Mouse (Mus musculus): ENCODE results near the gene Gramd1b. TPM values are rescaled to one million over a fixed set of nuclear protein-coding genes. Genes with fewer than 3 reads are reported as not detected.

Gene Gramd1b
- polyA plus RNA-seq, 1 experiment from 2014 or later, result 6.5 TPM

DNA sequence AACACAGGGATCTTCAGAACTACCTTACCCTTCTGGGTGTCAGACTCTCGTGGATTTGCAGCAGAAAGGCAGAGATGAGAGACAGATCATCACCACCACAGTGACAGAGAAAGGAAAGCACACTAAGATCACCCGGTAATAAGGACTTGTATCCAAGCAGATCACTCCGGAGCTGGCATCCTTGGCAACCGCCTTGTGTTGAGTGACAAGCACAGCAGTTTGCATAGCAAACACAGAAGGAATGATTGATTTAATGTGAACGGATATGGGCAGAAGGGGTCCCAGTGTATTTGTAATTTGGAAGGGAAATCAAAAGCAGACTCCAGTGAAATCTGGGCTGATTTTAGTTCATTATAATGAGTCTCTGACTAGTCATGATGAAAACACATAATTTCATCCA, 97.9 kb downstream of the Gramd1b start:
- ATAC-seq (ENCODE audit: insufficient number of reproducible peaks, insufficient read depth, low FRiP score, low read depth), result no peak
- H3K4me2 ChIP-seq (ENCODE audit: low read length), result no peak overlapping the region
- no peak overlapping the region for H3K9ac ChIP-seq (ENCODE audit: low read length)
- H3K27ac ChIP-seq (replicated peaks in 1 of 2; ENCODE audit: control insufficient read depth in 1 of 2, insufficient read depth in 1 of 2, low read depth in 2 of 2, low read length in 2 of 2), result no peak overlapping the region
- no peaks in the 10 kb centered on the region for H3K27me3 ChIP-seq (ENCODE audit: control insufficient read depth, insufficient read depth, low read length)
- H3K9me3 ChIP-seq (ENCODE audit: control insufficient read depth, low read length), result 0 out of 2 replicates have a peak, but pooled peaks cover 5% of the 10 kb centered on the region
- peaks cover 11 to 15% of the 10 kb centered on the region in 2 experiments for H3K4me1 ChIP-seq (ENCODE audit: control insufficient read depth in 2 of 2, insufficient read depth in 2 of 2, low read length in 2 of 2)
- H3K36me3 ChIP-seq (ENCODE audit: control insufficient read depth, insufficient read depth, low read length), result no peaks in the 10 kb centered on the region
- no peak overlapping the region for H3K4me3 ChIP-seq (ENCODE audit: control insufficient read depth in 1 of 2, insufficient read depth in 1 of 2, low read depth in 1 of 2, low read length in 2 of 2)
- 88% methylated on average over 5 of the region's 5 CpGs for WGBS

DNA sequence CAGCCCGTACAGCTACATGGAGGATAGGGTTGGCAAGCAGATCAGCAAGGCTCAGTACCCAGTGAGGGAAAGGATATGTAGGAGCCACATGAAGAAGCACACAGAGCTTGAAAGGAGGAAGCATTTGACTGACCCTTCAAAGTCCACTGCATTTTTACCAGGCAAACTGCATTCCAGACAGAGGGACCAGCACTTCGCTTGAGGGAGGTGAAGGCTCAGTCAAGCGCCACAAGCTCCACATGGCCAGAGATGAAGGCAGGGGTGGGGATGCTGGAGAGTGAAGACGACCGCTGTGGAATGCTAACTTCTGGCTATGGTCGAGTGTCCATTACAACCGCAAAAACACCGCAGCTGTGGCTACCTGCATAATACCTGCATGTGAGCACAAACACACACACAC, 100.2 kb downstream of the Gramd1b start:
- 0 out of 2 replicates have a peak, but pooled peaks cover 5% of the 10 kb centered on the region for H3K9me3 ChIP-seq (ENCODE audit: control insufficient read depth, low read length)
- no peaks in the 10 kb centered on the region for H3K27me3 ChIP-seq (ENCODE audit: control insufficient read depth, insufficient read depth, low read length)
- H3K27ac ChIP-seq (replicated peaks in 1 of 2; ENCODE audit: control insufficient read depth in 1 of 2, insufficient read depth in 1 of 2, low read depth in 2 of 2, low read length in 2 of 2), result no peak overlapping the region
- H3K9ac ChIP-seq (ENCODE audit: low read length), result no peak overlapping the region
- H3K4me1 ChIP-seq (ENCODE audit: control insufficient read depth in 2 of 2, insufficient read depth in 2 of 2, low read length in 2 of 2), result peaks cover 10 to 13% of the 10 kb centered on the region in 2 experiments
- H3K4me2 ChIP-seq (ENCODE audit: low read length), result no peak overlapping the region
- H3K4me3 ChIP-seq (ENCODE audit: control insufficient read depth in 1 of 2, insufficient read depth in 1 of 2, low read depth in 1 of 2, low read length in 2 of 2), result no peak overlapping the region
- WGBS, result 68% methylated on average over 8 of the region's 8 CpGs
- ATAC-seq (ENCODE audit: insufficient number of reproducible peaks, insufficient read depth, low FRiP score, low read depth), result no peak
- no peaks in the 10 kb centered on the region for H3K36me3 ChIP-seq (ENCODE audit: control insufficient read depth, insufficient read depth, low read length)

DNA sequence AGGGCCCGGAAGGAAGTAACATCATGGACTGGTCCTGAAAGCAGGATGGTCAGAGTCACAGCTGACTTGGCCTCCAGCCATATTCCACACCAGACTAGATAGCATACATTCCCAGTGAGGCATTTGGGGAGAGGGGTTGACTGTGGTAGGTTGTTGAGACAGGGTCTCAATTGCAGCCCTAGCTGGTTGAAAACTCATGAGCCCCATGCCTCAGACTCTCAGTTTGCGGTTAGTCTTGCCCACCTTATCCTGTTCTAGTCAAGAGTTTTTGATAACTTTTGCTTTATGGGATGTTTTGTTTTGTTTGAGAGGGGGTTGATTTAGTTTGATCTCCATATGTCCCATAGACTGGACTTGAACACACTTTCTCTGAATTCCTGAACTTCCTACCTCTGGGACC, 103.5 kb downstream of the Gramd1b start:
- Histone ChIP-seq H3K4me3 (ENCODE audit: control insufficient read depth in 1 of 2, insufficient read depth in 1 of 2, low read depth in 1 of 2, low read length in 2 of 2) (no peak overlapping the region), H3K27ac (replicated peaks in 1 of 2; ENCODE audit: control insufficient read depth in 1 of 2, insufficient read depth in 1 of 2, low read depth in 2 of 2, low read length in 2 of 2) (no peak overlapping the region), H3K27me3 (ENCODE audit: control insufficient read depth, insufficient read depth, low read length) (no peaks in the 10 kb centered on the region), H3K36me3 (ENCODE audit: control insufficient read depth, insufficient read depth, low read length) (no peaks in the 10 kb centered on the region), H3K9me3 (ENCODE audit: control insufficient read depth, low read length) (no peaks in the 10 kb centered on the region), H3K4me2 (ENCODE audit: low read length) (no peak overlapping the region), H3K9ac (ENCODE audit: low read length) (no peak overlapping the region), H3K4me1 (ENCODE audit: control insufficient read depth in 2 of 2, insufficient read depth in 2 of 2, low read length in 2 of 2) (peaks cover 14 to 18% of the 10 kb centered on the region in 2 experiments)
- no peak for ATAC-seq (ENCODE audit: insufficient number of reproducible peaks, insufficient read depth, low FRiP score, low read depth)
- 89% methylated on average over 2 of the region's 2 CpGs for WGBS

DNA sequence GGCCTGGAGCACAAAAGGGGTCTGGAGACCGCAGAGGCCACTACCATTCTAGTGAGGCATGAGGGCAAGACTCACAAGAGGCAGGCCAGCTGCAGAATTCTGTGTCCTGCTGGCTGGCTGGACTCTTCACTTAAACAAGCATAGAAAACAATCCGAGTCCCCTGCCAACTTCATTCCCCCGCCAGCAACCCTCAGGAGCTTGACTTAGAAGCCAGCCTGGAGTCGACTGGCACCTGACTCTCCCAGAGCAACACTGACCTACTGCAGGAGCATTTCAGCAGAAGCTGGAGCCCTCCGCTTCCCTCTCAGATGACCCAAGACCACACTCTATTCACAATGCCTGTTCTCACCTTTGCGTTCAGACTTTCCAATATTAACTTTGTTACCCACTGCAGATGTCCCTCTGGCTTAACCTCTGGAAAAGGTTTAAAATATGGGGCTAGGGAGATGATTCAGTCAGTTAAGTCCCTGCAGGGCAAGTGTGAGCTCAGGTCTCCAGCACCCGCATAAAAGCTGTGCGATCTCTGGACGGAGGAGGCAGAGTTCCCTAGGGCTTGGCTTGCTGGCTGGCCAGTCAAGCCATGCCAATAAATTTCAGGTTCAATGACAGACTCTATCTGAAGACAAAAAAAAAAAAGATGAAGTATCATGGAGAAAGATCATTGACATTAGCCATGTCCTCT, 104.8 kb downstream of the Gramd1b start:
- WGBS, result 80% methylated on average over 9 of the region's 9 CpGs
- H3K4me3 ChIP-seq (ENCODE audit: control insufficient read depth in 1 of 2, insufficient read depth in 1 of 2, low read depth in 1 of 2, low read length in 2 of 2), result no peak overlapping the region
- H3K36me3 ChIP-seq (ENCODE audit: control insufficient read depth, insufficient read depth, low read length), result no peaks in the 10 kb centered on the region
- peaks cover 18 to 28% of the 10 kb centered on the region in 2 experiments for H3K4me1 ChIP-seq (ENCODE audit: control insufficient read depth in 2 of 2, insufficient read depth in 2 of 2, low read length in 2 of 2)
- H3K27ac ChIP-seq (replicated peaks in 1 of 2; ENCODE audit: control insufficient read depth in 1 of 2, insufficient read depth in 1 of 2, low read depth in 2 of 2, low read length in 2 of 2), result 0 out of 4 replicates have a peak overlapping the region, but pooled peaks of 1 of the 2 experiments have one; percentile 9
- no peak overlapping the region for H3K9ac ChIP-seq (ENCODE audit: low read length)
- no peaks in the 10 kb centered on the region for H3K27me3 ChIP-seq (ENCODE audit: control insufficient read depth, insufficient read depth, low read length)
- no peaks in the 10 kb centered on the region for H3K9me3 ChIP-seq (ENCODE audit: control insufficient read depth, low read length)
- H3K4me2 ChIP-seq (ENCODE audit: low read length), result no peak overlapping the region
- ATAC-seq (ENCODE audit: insufficient number of reproducible peaks, insufficient read depth, low FRiP score, low read depth), result no peak

DNA sequence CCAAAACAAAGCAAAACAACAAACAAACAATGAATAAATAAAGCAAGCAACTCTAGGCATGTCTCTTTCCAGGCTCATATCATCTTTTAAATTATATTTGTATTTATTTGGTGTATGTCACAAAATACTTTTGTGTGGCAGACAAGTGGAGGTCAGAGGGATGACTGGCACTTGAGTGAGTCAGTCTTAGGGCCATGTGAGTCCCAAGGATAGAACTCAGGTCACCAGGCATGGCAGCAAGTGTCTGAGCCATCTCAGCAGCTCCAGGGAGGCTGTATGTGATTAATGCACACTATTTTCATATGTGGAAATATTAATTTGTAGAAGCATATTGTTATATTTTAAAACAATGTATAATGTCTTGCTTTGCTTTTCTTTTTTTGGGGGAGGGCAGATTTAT, 106.3 kb downstream of the Gramd1b start:
- Histone ChIP-seq H3K4me3 (ENCODE audit: control insufficient read depth in 1 of 2, insufficient read depth in 1 of 2, low read depth in 1 of 2, low read length in 2 of 2) (no peak overlapping the region), H3K9me3 (ENCODE audit: control insufficient read depth, low read length) (no peaks in the 10 kb centered on the region), H3K4me1 (ENCODE audit: control insufficient read depth in 2 of 2, insufficient read depth in 2 of 2, low read length in 2 of 2) (peaks cover 29 to 42% of the 10 kb centered on the region in 2 experiments), H3K36me3 (ENCODE audit: control insufficient read depth, insufficient read depth, low read length) (no peaks in the 10 kb centered on the region), H3K27ac (replicated peaks in 1 of 2; ENCODE audit: control insufficient read depth in 1 of 2, insufficient read depth in 1 of 2, low read depth in 2 of 2, low read length in 2 of 2) (no peak overlapping the region), H3K4me2 (ENCODE audit: low read length) (no peak overlapping the region), H3K27me3 (ENCODE audit: control insufficient read depth, insufficient read depth, low read length) (no peaks in the 10 kb centered on the region), H3K9ac (ENCODE audit: low read length) (no peak overlapping the region)
- ATAC-seq (ENCODE audit: insufficient number of reproducible peaks, insufficient read depth, low FRiP score, low read depth), result no peak

DNA sequence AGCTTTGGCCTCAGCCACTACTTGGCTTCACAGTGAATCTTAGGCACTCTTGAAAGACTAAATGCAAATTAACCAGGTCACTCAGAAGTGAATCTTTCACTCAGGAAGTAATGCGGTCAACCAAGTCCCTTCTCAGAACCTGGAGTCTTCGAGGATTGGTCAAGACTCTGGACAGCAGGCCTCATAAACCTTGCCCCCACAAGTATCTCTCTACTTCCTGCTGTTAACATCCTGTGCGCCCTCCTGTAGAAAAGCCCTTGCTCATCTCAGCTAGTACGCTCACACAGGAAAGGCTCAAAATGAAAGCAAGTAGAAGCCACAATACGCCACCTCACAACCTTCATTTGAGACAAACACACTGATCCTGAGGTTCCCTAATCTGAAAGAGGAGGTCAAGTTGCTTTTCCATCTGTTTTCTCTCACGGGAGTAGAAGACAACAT, 107.7 kb downstream of the Gramd1b start:
- H3K27ac ChIP-seq (replicated peaks in 1 of 2; ENCODE audit: control insufficient read depth in 1 of 2, insufficient read depth in 1 of 2, low read depth in 2 of 2, low read length in 2 of 2), result peak overlapping the region in 1 of 2 experiments; percentile 12; a peak in 1 of 4 replicates
- H3K9ac ChIP-seq (ENCODE audit: low read length), result no peak overlapping the region
- H3K27me3 ChIP-seq (ENCODE audit: control insufficient read depth, insufficient read depth, low read length), result no peaks in the 10 kb centered on the region
- no peaks in the 10 kb centered on the region for H3K9me3 ChIP-seq (ENCODE audit: control insufficient read depth, low read length)
- no peaks in the 10 kb centered on the region for H3K36me3 ChIP-seq (ENCODE audit: control insufficient read depth, insufficient read depth, low read length)
- no peak overlapping the region for H3K4me2 ChIP-seq (ENCODE audit: low read length)
- H3K4me3 ChIP-seq (ENCODE audit: control insufficient read depth in 1 of 2, insufficient read depth in 1 of 2, low read depth in 1 of 2, low read length in 2 of 2), result no peak overlapping the region
- ATAC-seq (ENCODE audit: insufficient number of reproducible peaks, insufficient read depth, low FRiP score, low read depth), result no peak
- H3K4me1 ChIP-seq (ENCODE audit: control insufficient read depth in 2 of 2, insufficient read depth in 2 of 2, low read length in 2 of 2), result peaks cover 25 to 46% of the 10 kb centered on the region in 2 experiments
- 79% methylated on average over 6 of the region's 6 CpGs for WGBS

DNA sequence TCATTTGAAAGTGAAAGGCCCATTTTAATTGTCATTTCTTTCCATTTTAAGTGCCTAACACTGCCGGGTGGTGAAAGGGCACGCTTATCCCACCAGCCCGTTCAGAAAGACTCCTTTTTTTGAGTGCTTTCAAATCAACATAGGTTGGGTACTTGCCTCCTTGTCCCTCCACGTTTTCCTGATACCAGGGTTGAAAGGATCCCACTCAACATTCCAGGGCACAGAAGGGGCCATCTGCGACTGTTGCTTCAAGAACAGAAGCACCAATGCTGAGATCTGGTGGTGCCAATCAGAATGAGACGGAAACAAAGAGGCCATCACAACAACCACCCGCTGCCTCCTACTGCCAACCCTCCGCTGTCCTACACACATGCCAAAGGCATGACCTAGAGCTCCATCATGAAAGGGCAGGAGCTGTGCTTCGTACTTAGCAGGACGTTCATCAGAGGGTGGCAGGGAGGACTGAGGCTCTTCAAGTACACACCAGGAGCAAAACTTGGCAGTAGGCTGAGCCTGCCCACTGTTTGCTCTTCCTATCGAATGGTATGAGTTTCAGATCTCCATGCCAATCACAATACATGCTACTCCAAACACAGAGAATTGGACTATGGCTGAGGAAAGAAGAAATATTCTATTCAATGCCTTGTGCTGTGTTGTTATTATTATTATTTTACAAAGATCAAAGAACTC, 108.7 kb downstream of the Gramd1b start:
- no peak overlapping the region for H3K9ac ChIP-seq (ENCODE audit: low read length)
- H3K4me2 ChIP-seq (ENCODE audit: low read length), result no peak overlapping the region
- ATAC-seq (ENCODE audit: insufficient number of reproducible peaks, insufficient read depth, low FRiP score, low read depth), result no peak
- H3K27ac ChIP-seq (replicated peaks in 1 of 2; ENCODE audit: control insufficient read depth in 1 of 2, insufficient read depth in 1 of 2, low read depth in 2 of 2, low read length in 2 of 2), result peak overlapping the region in 1 of 2 experiments; percentile 16; a peak in 2 of 4 replicates
- peaks cover 22 to 41% of the 10 kb centered on the region in 2 experiments for H3K4me1 ChIP-seq (ENCODE audit: control insufficient read depth in 2 of 2, insufficient read depth in 2 of 2, low read length in 2 of 2)
- H3K9me3 ChIP-seq (ENCODE audit: control insufficient read depth, low read length), result no peaks in the 10 kb centered on the region
- no peak overlapping the region for H3K4me3 ChIP-seq (ENCODE audit: control insufficient read depth in 1 of 2, insufficient read depth in 1 of 2, low read depth in 1 of 2, low read length in 2 of 2)
- 45% methylated on average over 11 of the region's 11 CpGs for WGBS
- H3K36me3 ChIP-seq (ENCODE audit: control insufficient read depth, insufficient read depth, low read length), result no peaks in the 10 kb centered on the region
- no peaks in the 10 kb centered on the region for H3K27me3 ChIP-seq (ENCODE audit: control insufficient read depth, insufficient read depth, low read length)

All from heart, embryonic 14.5 days (tissue).